Mouse (Mus musculus): ENCODE measurements around the gene Lpp.

Gene Lpp

GRCm38 (mm10) chr16:24392651-24393555 is at the start of gene Lpp:
Gene Lpp, plus strand, starts transcription at chr16:24393507.
- in situ Hi-C loops (cut with MseI, MboI), result no loop called here

DNA sequence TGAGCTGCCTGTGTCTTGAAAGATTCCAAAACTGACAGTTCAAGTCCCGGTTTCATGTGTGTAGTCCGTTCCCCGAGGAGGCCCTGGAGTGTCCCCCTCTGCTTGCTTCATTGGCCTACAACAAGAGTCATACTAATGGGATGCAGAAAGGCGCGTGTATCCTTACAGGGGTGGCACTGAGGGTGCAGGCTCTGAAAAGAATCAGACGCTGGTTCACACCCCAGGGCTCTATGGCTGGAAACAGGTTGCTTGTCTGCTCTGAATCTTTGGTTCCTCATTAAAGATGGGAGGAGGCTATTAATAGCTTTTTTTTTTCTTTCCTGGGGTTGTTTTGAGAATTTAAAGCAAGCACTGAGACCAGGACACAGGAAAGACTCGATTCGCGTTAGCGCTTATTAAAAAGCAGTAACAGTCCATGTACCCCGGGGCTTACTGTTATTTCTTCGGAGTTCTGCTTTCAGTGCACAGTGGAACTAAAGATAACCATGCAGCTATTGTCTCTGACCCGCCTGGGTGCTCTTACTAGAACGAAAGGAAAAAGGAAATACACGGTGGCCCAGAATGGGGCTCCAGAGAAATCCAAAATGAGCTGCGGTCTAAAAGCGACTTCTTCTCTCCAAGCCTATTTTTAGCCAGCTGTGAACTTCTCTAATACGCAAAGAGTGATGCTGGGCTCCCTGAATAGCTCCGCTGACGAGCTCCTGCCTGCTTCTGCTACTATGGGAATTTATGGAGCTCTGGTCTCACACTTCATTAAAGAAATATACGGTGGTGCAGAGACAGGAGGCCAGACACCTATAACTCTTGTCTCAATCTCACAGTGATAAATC is 45.5 kb upstream of the Lpp start:
- in situ Hi-C loops (cut with MseI, MboI), result no loop called here

DNA sequence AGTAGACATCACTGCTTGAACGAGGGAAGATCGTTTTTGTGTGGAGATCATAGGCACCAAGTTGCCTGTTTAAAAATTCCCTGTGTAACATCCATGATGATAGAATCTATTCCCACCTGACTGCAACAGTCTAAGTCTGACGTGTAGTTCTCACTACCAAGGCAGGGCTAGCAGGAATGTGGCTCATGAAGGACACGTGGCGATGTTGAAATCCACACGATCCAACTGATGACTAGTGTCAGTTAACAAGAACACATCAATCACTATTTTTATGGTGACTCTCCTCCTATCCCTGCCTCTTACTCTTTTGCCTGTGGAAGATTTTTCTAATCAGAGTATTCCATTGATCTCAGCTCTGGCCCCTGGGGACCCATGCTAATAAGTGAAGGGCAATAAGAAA is 43.0 kb upstream of the Lpp start:
- in situ Hi-C loops (cut with MseI, MboI), result no loop called here

GRCm38 (mm10) chr16:24350751-24351150 is 42.6 kb upstream of the Lpp start:
- in situ Hi-C loops (cut with MseI, MboI), result no loop called here

GRCm38 (mm10) chr16:24351811-24352210 is 41.5 kb upstream of the Lpp start:
- in situ Hi-C loops (cut with MseI, MboI), result no loop called here

GRCm38 (mm10) chr16:24353816-24354215 is 39.5 kb upstream of the Lpp start:
- in situ Hi-C loops (cut with MseI, MboI), result no loop called here

GRCm38 (mm10) chr16:24361667-24362066 is 31.6 kb upstream of the Lpp start:
- in situ Hi-C loops (cut with MseI, MboI), result no loop called here

GRCm38 (mm10) chr16:24364030-24364687 is 29.1 kb upstream of the Lpp start:
- in situ Hi-C loops (cut with MseI, MboI), result no loop called here

GRCm38 (mm10) chr16:24365900-24366299 is 27.4 kb upstream of the Lpp start:
- in situ Hi-C loops (cut with MseI, MboI), result no loop called here

DNA sequence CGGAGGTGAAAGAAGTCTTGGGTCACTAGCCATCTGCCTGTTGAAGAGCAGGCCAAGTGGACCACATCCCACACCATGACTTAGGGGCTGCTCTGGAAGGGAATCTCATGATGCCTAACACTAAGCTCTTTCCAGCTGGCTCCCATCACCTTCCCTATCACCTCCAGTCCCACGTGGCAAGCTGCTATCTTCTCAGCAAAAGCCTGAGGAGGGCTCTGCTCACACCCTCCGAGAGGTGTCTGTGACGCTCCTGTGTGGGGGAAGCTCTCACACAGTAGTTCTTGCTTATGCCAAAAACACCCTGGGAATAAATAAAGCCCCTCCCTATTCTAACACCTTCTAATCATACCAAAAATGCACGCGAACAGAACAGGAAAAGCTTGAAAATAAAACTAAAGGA is 26.2 kb upstream of the Lpp start:
- in situ Hi-C loops (cut with MseI, MboI), result no loop called here

GRCm38 (mm10) chr16:24367506-24367905 is 25.8 kb upstream of the Lpp start:
- in situ Hi-C loops (cut with MseI, MboI), result no loop called here

DNA sequence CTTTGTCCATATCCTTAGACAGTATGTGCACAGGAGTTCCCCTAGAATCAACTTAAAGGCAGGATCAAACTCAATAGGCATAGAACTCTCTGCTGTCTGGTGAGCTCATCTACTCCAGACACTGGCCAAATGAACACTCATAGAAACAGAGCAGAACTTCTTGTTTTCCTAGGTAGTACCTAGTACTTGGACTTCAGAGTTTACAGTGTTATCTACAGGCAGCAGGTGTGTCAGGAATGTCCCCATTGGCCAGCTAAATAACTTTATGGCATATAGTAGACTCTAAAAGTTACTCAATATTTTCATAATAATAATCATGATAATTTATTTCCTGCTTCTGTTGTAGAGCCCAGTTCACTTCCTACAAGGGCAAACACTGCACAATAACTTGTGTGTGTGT is 16.8 kb upstream of the Lpp start:
- in situ Hi-C loops (cut with MseI, MboI), result no loop called here

GRCm38 (mm10) chr16:24390596-24390995 is 2.7 kb upstream of the Lpp start:
- in situ Hi-C loops (cut with MseI, MboI), result no loop called here

- in situ Hi-C loops (cut with MseI, MboI), result no loop called here
Observed at GRCm38 (mm10) chr16:24391111-24391510, 2.2 kb upstream of the Lpp start.

DNA sequence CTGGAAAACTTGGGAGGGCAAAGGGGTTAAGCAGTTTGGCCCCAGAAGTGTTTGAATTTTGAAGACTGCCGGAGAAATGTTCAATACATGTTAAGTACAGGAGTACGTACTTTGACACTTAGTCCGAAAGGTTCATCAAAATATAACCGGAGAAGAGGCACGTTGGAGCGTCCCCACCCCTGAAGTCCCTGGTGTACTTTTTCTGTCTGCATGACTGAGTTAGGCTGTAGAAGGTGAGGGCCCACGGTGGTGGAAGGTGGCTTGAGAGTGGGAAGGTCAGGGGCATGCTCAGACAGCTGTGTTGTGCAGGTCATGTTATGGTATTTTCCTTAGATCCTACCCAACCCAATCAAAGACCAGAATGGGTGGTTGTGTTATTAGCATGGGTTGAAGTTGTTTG is 1.4 kb upstream of the Lpp start:
- in situ Hi-C loops (cut with MseI, MboI), result no loop called here

GRCm38 (mm10) chr16:24393556-24394210 is 376 bp downstream of the Lpp start:
- in situ Hi-C loops (cut with MseI, MboI), result no loop called here

- in situ Hi-C loops (cut with MseI, MboI), result no loop called here
Observed at GRCm38 (mm10) chr16:24394211-24394991, 1.1 kb downstream of the Lpp start.

- in situ Hi-C loops (cut with MseI, MboI), result no loop called here
Observed at GRCm38 (mm10) chr16:24395100-24395499, 1.8 kb downstream of the Lpp start.

GRCm38 (mm10) chr16:24396504-24396903 is 3.2 kb downstream of the Lpp start:
- in situ Hi-C loops (cut with MseI, MboI), result no loop called here

- in situ Hi-C loops (cut with MseI, MboI), result no loop called here
Observed at GRCm38 (mm10) chr16:24398476-24398875, 5.2 kb downstream of the Lpp start.

DNA sequence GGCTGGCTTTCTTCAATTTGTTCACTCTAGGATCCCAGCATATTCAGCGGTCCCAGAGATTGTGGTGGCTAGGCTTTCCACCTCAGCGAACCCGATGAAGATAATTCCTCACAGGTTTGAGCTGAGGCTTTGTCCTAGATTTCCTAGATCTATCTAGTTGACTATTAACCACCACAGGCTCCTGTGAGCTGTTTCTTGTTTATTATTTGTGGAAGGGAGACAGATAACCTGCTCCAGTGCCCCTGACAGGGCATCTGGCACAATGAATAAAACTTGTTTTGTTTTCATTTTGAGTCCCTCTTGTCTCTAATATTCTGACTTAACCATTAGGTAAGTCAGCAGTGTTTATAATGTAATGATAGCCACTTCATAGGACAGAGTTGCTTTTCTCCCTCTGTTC is 5.6 kb downstream of the Lpp start:
- in situ Hi-C loops (cut with MseI, MboI), result no loop called here

Measured in mouse trophoblast stem cell (cell line).